Mouse (Mus musculus): Measurements from ENCODE around the gene Pros1. TPM values are rescaled to one million over a fixed set of nuclear protein-coding genes. Genes with fewer than 3 reads are reported as not detected.

The Pros1 gene
- polyA plus RNA-seq, 1 experiment from 2014 or later: 60.0 TPM

DNA sequence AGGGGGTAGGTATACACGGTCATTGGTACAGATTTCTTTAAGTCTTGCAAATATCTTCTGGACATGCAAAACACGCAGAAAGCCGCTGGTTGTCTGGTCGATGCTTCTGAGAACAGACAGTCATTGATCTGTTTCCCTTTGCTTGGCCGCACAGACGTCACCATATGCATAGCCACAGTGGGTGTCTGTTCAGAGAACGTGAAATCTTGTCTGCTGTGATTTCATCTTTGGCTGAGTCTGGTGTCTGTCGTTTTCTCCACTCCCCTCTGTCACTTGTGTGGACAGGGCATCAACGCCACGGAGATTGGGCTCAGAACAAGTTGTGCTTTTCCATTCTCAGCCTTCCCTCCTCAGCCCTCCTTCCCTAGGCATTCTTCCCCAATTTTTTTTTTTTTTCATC is 87.7 kb downstream of the Pros1 start:
- Histone ChIP-seq H3K4me3 (replicated peaks) (no peak overlapping the region), H3K4me1 (no peaks in the 10 kb centered on the region), H3K4me2 (replicated peaks) (no peak overlapping the region), H3K9me3 (replicated peaks) (no peaks in the 10 kb centered on the region), H3K27me3 (no peaks in the 10 kb centered on the region), H3K27ac (replicated peaks) (no peak overlapping the region), H3K9ac (no peak overlapping the region), H3K36me3 (no peaks in the 10 kb centered on the region)
- 60% methylated on average over 10 of the region's 10 CpGs for WGBS
- no peak for ATAC-seq (ENCODE audit: insufficient number of reproducible peaks, low FRiP score, low TSS enrichment, low read depth)

GRCm38 (mm10) chr16:62942418-62943410 is 88.6 kb downstream of the Pros1 start:
- Histone ChIP-seq H3K27me3 (no peaks in the 10 kb centered on the region), H3K9me3 (replicated peaks) (no peaks in the 10 kb centered on the region), H3K27ac (replicated peaks) (no peak overlapping the region), H3K9ac (no peak overlapping the region), H3K36me3 (no peaks in the 10 kb centered on the region), H3K4me2 (replicated peaks) (no peak overlapping the region), H3K4me3 (replicated peaks) (no peak overlapping the region), H3K4me1 (no peaks in the 10 kb centered on the region)
- ATAC-seq (ENCODE audit: insufficient number of reproducible peaks, low FRiP score, low TSS enrichment, low read depth): no peak
- WGBS: 61% methylated on average over 16 of the region's 16 CpGs

GRCm38 (mm10) chr16:62958485-62958884 is 104.4 kb downstream of the Pros1 start:
- 72% methylated on average over 4 of the region's 4 CpGs for WGBS
- Histone ChIP-seq H3K27me3 (no peaks in the 10 kb centered on the region), H3K9ac (no peak overlapping the region), H3K4me3 (replicated peaks) (no peak overlapping the region), H3K9me3 (replicated peaks) (no peaks in the 10 kb centered on the region), H3K36me3 (no peaks in the 10 kb centered on the region), H3K4me1 (no peaks in the 10 kb centered on the region), H3K27ac (replicated peaks) (no peak overlapping the region), H3K4me2 (replicated peaks) (no peak overlapping the region)
- no peak for ATAC-seq (ENCODE audit: insufficient number of reproducible peaks, low FRiP score, low TSS enrichment, low read depth)

GRCm38 (mm10) chr16:62964361-62964763 is 110.3 kb downstream of the Pros1 start:
- Histone ChIP-seq H3K4me2 (replicated peaks) (no peak overlapping the region), H3K27me3 (no peaks in the 10 kb centered on the region), H3K4me1 (no peaks in the 10 kb centered on the region), H3K9ac (no peak overlapping the region), H3K27ac (replicated peaks) (no peak overlapping the region), H3K9me3 (replicated peaks) (no peaks in the 10 kb centered on the region), H3K36me3 (no peaks in the 10 kb centered on the region), H3K4me3 (replicated peaks) (no peak overlapping the region)
- 70% methylated on average over 6 of the region's 6 CpGs for WGBS
- ATAC-seq (ENCODE audit: insufficient number of reproducible peaks, low FRiP score, low TSS enrichment, low read depth): no peak

DNA sequence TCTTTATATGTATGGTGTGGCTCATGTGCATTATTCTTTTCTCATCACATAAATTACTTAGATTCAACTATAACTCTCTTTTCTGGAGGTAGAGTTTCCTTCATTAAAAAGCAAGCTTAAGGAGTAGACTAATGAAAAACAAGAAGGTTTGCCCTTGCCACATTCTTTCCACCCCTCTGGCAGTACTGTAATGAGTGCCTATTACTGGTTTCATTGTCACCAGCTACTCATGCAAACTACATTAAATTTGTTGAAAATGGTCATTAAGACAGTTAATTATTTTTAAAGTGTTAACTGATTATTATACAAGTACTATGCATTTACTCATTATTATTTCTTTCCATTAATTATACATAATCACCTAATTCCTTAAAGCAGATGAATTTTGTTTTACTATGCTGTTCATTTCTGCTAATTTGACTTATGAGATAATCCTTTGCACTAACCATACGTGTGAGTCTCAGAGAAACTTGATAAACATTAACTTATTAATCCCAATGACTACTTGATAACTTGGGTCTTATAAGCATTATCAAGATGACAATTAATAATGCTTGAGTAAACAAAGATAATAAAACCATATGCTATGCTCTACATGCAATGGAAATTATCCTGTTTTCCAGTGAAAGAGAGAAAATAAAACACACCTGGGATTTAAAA is 117.7 kb downstream of the Pros1 start:
- Histone ChIP-seq H3K27ac (replicated peaks) (no peak overlapping the region), H3K27me3 (no peaks in the 10 kb centered on the region), H3K9ac (no peak overlapping the region), H3K4me3 (replicated peaks) (no peak overlapping the region), H3K4me1 (no peaks in the 10 kb centered on the region), H3K9me3 (replicated peaks) (no peaks in the 10 kb centered on the region), H3K36me3 (no peaks in the 10 kb centered on the region), H3K4me2 (replicated peaks) (no peak overlapping the region)
- 75% methylated on average over 1 of the region's 1 CpGs for WGBS
- ATAC-seq (ENCODE audit: insufficient number of reproducible peaks, low FRiP score, low TSS enrichment, low read depth): no peak

GRCm38 (mm10) chr16:62974926-62975325 is 120.8 kb downstream of the Pros1 start:
- Histone ChIP-seq H3K9ac (no peak overlapping the region), H3K4me1 (no peaks in the 10 kb centered on the region), H3K27ac (replicated peaks) (no peak overlapping the region), H3K9me3 (replicated peaks) (no peaks in the 10 kb centered on the region), H3K27me3 (no peaks in the 10 kb centered on the region), H3K36me3 (no peaks in the 10 kb centered on the region), H3K4me3 (replicated peaks) (no peak overlapping the region), H3K4me2 (replicated peaks) (no peak overlapping the region)
- 79% methylated on average over 1 of the region's 1 CpGs for WGBS
- ATAC-seq (ENCODE audit: insufficient number of reproducible peaks, low FRiP score, low TSS enrichment, low read depth): no peak

Small RNA genes within 50 kb of the gene (microRNA-seq; reads per million reads assigned to microRNA genes)
- gene Gm25986 (ENCODE audit: borderline number of aligned reads): not detected

Other genes with a start within 250 kb of the Pros1 start
- gene Nsun3, start 67.5 kb upstream of the Pros1 start, polyA plus RNA-seq (2015; fragmentation: Nextera tagmentation; extraction: Ambion mirVana): 8.5 and 10.9 TPM in 2 replicates
- gene Stx19, start 39.6 kb upstream of the Pros1 start, polyA plus RNA-seq (2015; fragmentation: Nextera tagmentation; extraction: Ambion mirVana): 1.9 and 2.0 TPM in 2 replicates
- gene Arl13b, start 7.3 kb upstream of the Pros1 start, polyA plus RNA-seq (2015; fragmentation: Nextera tagmentation; extraction: Ambion mirVana): 26.7 and 30.1 TPM in 2 replicates